Mouse (Mus musculus) bone marrow macrophage, adult 2 months (primary cell): ENCODE measurements around the gene Gda.

Experiments
- CTCF ChIP-seq: IDR thresholded peaks from 2 replicates; pipeline ENCODE4 v1.5.1; 2012; ENCODE audit warnings: low read depth, mild to moderate bottlenecking, low read length, moderate library complexity
- POLR2A ChIP-seq: IDR thresholded peaks from 2 replicates; pipeline ENCODE4 v1.6.1; 2012; ENCODE audit warnings: mild to moderate bottlenecking, low read depth, low read length, borderline replicate concordance

- TF ChIP-seq CTCF (no peak), POLR2A (no peak)
These were observed 5.3 kb upstream of the Gda start for GRCm38 (mm10) chr19:21478538-21478937.
